Mouse (Mus musculus) ES-Bruce4 (cell line): ENCODE measurements around the gene Kif2a.

Experiments
- CTCF ChIP-seq: IDR thresholded peaks from one replicate; pipeline ENCODE4 v1.8.1; 2011; ENCODE audit warnings: low read depth, low read length
- POLR2A ChIP-seq: IDR thresholded peaks from one replicate; pipeline ENCODE4 v1.8.1; 2011; ENCODE audit warnings: low read length; ENCODE audit not compliant: insufficient read depth

- TF ChIP-seq CTCF = no peak
- no peak for TF ChIP-seq POLR2A
Measured at GRCm38 (mm10) chr13:106946594-106947540, 75.1 kb downstream of the Kif2a start, which contains the start of gene Dimt1.
